ENCODE assay signal across 9 mouse cellular contexts in the genomic region with DNA sequence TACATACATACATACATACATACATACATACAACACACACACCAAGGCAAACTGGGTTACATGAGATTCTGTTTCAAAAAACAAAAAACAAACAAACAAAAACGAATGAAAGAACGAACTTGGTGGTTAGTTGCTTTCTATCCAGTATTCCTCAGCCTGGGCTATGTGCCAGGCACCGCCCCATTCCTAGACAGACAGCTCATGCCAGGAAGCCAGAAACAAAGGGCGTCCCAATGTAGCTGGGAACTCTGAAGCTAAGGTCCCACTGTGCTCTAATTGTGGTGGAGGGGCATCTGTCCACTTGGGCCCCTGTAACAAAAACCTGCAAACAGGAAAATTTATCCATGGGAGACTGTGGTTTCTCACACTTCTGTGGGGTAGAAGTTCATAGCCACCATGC. TPM values are rescaled to one million over a fixed set of nuclear protein-coding genes. Genes with fewer than 3 reads are reported as not detected.
DNase-seq lines count a peak whose midpoint lies in the region; ATAC-seq and TF ChIP-seq lines count a peak whose summit lies in the region.
"Had no signal": no experiment of that assay in that cellular context is flagged by ENCODE, and none has a peak within 500 bp of the region (broad histone marks: within the 10 kb centered on the region; RNA-seq: fewer than 3 reads in every experiment).

No protein-coding gene starts in this region.

- no peak overlapping the region for H3K4me2 ChIP-seq in limb, embryonic 14.5 days (replicated peaks; ENCODE audit: low read depth, low read length, severe bottlenecking)

- no peaks in the 10 kb centered on the region for H3K4me1 ChIP-seq in limb, embryonic 14.5 days (ENCODE audit: control insufficient read depth, insufficient read depth, low read length)
- peaks cover 8% of the 10 kb centered on the region; the same call in 1 of the 2 replicates for H3K4me1 ChIP-seq in limb, embryonic 10.5 days
- no peaks in the 10 kb centered on the region for H3K4me1 ChIP-seq in lung, adult 2 months (ENCODE audit: control insufficient read depth, insufficient read depth, low read length)

- H3K9ac ChIP-seq in limb, embryonic 14.5 days (ENCODE audit: low read depth, low read length, severe bottlenecking) = no peak overlapping the region; the same call in 1 of the 2 replicates

- no peak overlapping the region for H3K27ac ChIP-seq in limb, embryonic 14.5 days (replicated peaks; ENCODE audit: low read depth, low read length)
- no peak overlapping the region for H3K27ac ChIP-seq in limb, embryonic 10.5 days

- no peak for ATAC-seq in limb, embryonic 14.5 days (ENCODE audit: low FRiP score, low read depth)

- no peak for TF ChIP-seq CTCF in lung, adult 2 months (IDR thresholded peaks at IDR 0.05; ENCODE audit: insufficient read depth, low read length)

- no peaks in the 10 kb centered on the region for H3K27me3 ChIP-seq in limb, embryonic 14.5 days (ENCODE audit: control insufficient read depth, insufficient read depth, low read length)
- H3K27me3 ChIP-seq in limb, embryonic 10.5 days (ENCODE audit: low read depth, poor library complexity, severe bottlenecking) = 0 out of 2 replicates have a peak, but pooled peaks cover 9% of the 10 kb centered on the region

- TF ChIP-seq POLR2A in limb, embryonic 14.5 days (IDR thresholded peaks at IDR 0.05; ENCODE audit: borderline replicate concordance, extremely low read depth, insufficient read depth, insufficient read length) = no peak
- TF ChIP-seq POLR2A in lung, adult 2 months (IDR thresholded peaks at IDR 0.05; ENCODE audit: borderline replicate concordance, extremely low read depth, low read depth, low read length) = no peak

- peak; percentile 42 for DNase-seq in limb, embryonic 14.5 days (ENCODE audit: low spot score)
- no peak for DNase-seq in limb, embryonic 10.5 days (ENCODE audit: low spot score)
- peak; percentile 87 for DNase-seq in adrenal gland, postnatal 14 days
- peak; percentile 42 for DNase-seq in heart, adult 8-10 months (ENCODE audit: low spot score)
- DNase-seq in lung, adult 2 months = peak; percentile 63
- DNase-seq in spleen, adult 18-20 months = no peak
- no peak for DNase-seq in embryo, embryonic 9.5 days (ENCODE audit: extremely low spot score)

- 60% methylated on average over 4 of the region's 4 CpGs for WGBS in limb, embryonic 14.5 days
- WGBS in limb, embryonic 10.5 days = 78% methylated on average over 4 of the region's 4 CpGs
- 12% methylated on average over 4 of the region's 4 CpGs for WGBS in lung, adult 2 months

- H3K36me3 ChIP-seq in limb, embryonic 14.5 days (ENCODE audit: control insufficient read depth, insufficient read depth, low read length) = no peaks in the 10 kb centered on the region
- H3K36me3 ChIP-seq in limb, embryonic 10.5 days = no peaks in the 10 kb centered on the region

- H3K4me3 ChIP-seq in limb, embryonic 14.5 days (replicated peaks; ENCODE audit: low read length) = no peak overlapping the region
- no peak overlapping the region for H3K4me3 ChIP-seq in limb, embryonic 10.5 days
- H3K4me3 ChIP-seq in lung, adult 2 months (replicated peaks; ENCODE audit: extremely low read depth, low read depth, low read length) = no peak overlapping the region

- no peaks in the 10 kb centered on the region for H3K9me3 ChIP-seq in limb, embryonic 14.5 days (ENCODE audit: control insufficient read depth, low read length)
- H3K9me3 ChIP-seq in limb, embryonic 10.5 days (replicated peaks) = no peaks in the 10 kb centered on the region

RNA-seq across cellular contexts. Expression of gene Psmg3, which starts 36.1 kb away (rescaled TPM):
- 47.8 and 51.8 TPM in 2 replicates for polyA plus RNA-seq in limb, embryonic 14.5 days (2012; rRNA removed)
- 65.6 and 69.0 TPM in 2 replicates for polyA plus RNA-seq in limb, embryonic 14.5 days (2014; fragmentation: Nextera tagmentation; extraction: Ambion mirVana)
- 89.9 and 116 TPM in 2 replicates for polyA plus RNA-seq in limb, embryonic 10.5 days (2016; fragmentation: Nextera tagmentation; extraction: Ambion mirVana)
- 14.7 and 18.3 TPM in 2 replicates for total RNA-seq in adrenal gland, postnatal 14 days (2021)
- total RNA-seq in heart, adult 8-10 months (2022) = 10 to 100 TPM in 1 of 4 experiments, 1 to 10 TPM in 3; 7.0 to 10.6 (median 9.1) TPM
- polyA plus RNA-seq in lung, adult 2 months (2012; rRNA removed) = 23.6 and 24.4 TPM in 2 replicates

RNA-seq across cellular contexts. Expression of gene Gm26938, which starts 36.6 kb away (rescaled TPM):
- polyA plus RNA-seq in limb, embryonic 14.5 days (2012; rRNA removed) = not detected in 2 replicates
- not detected in 2 replicates for polyA plus RNA-seq in limb, embryonic 14.5 days (2014; fragmentation: Nextera tagmentation; extraction: Ambion mirVana)
- not detected in 2 replicates for polyA plus RNA-seq in limb, embryonic 10.5 days (2016; fragmentation: Nextera tagmentation; extraction: Ambion mirVana)
- not detected in 2 replicates for total RNA-seq in adrenal gland, postnatal 14 days (2021)
- total RNA-seq in heart, adult 8-10 months (2022) = not detected
- not detected in 2 replicates for polyA plus RNA-seq in lung, adult 2 months (2012; rRNA removed)
- total RNA-seq: neutrophil, adult 5-6 weeks had no signal
- polyA plus RNA-seq: limb, embryonic 11.5 days had no signal

RNA-seq across cellular contexts. Expression of gene Tmem184a, which starts 43.0 kb away (rescaled TPM):
- 4.8 and 5.9 TPM in 2 replicates for polyA plus RNA-seq in limb, embryonic 14.5 days (2012; rRNA removed)
- 5.7 and 6.1 TPM in 2 replicates for polyA plus RNA-seq in limb, embryonic 14.5 days (2014; fragmentation: Nextera tagmentation; extraction: Ambion mirVana)
- polyA plus RNA-seq in limb, embryonic 10.5 days (2016; fragmentation: Nextera tagmentation; extraction: Ambion mirVana) = 2.1 and 2.2 TPM in 2 replicates
- 0.56 and 0.89 TPM in 2 replicates for total RNA-seq in adrenal gland, postnatal 14 days (2021)
- under 1 TPM in 3 of 4 experiments, not detected in 1; 0.22 to 0.87 (median 0.47) TPM for total RNA-seq in heart, adult 8-10 months (2022)
- 53.9 and 61.2 TPM in 2 replicates for polyA plus RNA-seq in lung, adult 2 months (2012; rRNA removed)
- total RNA-seq: neutrophil, adult 5-6 weeks had no signal

RNA-seq across cellular contexts. Expression of gene Elfn1, which starts 45.0 kb away (rescaled TPM):
- polyA plus RNA-seq in limb, embryonic 14.5 days (2012; rRNA removed) = 3.7 and 4.6 TPM in 2 replicates
- 0.92 and 1.4 TPM in 2 replicates for polyA plus RNA-seq in limb, embryonic 14.5 days (2014; fragmentation: Nextera tagmentation; extraction: Ambion mirVana)
- 0.10 and 0.18 TPM in 2 replicates for polyA plus RNA-seq in limb, embryonic 10.5 days (2016; fragmentation: Nextera tagmentation; extraction: Ambion mirVana)
- 1.2 and 1.4 TPM in 2 replicates for total RNA-seq in adrenal gland, postnatal 14 days (2021)
- under 1 TPM in 3 of 4 experiments, not detected in 1; 0.13 to 0.43 (median 0.41) TPM for total RNA-seq in heart, adult 8-10 months (2022)
- 22.5 and 27.8 TPM in 2 replicates for polyA plus RNA-seq in lung, adult 2 months (2012; rRNA removed)
- total RNA-seq: neutrophil, adult 5-6 weeks had no signal

Comparison
In these comparisons a context has a peak if more than half of its experiments do, and no peak if none do; other contexts are left out.
1. DNase-seq: peak in limb, embryonic 14.5 days (single experiment), adrenal gland, postnatal 14 days (single experiment), heart, adult 8-10 months (single experiment) and lung, adult 2 months (single experiment); none in limb, embryonic 10.5 days (single experiment), spleen, adult 18-20 months (0 of 2) and embryo, embryonic 9.5 days (single experiment).